In the genomic region with DNA sequence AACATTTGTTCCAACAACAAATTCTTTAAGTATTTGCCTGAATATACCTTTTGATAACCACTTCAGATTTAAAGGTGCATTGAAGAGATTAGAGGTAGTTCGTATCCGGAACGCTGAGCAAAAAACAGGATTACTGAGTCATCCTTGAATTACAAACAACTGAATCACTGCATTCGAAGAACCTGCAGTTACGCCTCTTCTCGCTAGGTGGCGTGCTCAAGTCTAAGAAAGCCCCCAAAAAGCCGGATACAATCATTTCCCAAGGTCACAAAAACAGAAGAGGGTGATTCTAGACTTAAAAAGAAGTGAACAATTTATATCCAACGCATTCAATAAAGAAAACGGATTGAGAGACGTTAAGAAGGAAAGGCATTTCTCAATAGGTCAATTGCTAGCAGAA, we compare ENCODE assay signal across 9 mouse cellular contexts. TPM values are rescaled to one million over a fixed set of nuclear protein-coding genes. Genes with fewer than 3 reads are reported as not detected.
DNase-seq lines count a peak whose midpoint lies in the region; ATAC-seq lines count a peak whose summit lies in the region.
"Had no signal": no experiment of that assay in that cellular context is flagged by ENCODE, and none has a peak within 500 bp of the region (broad histone marks: within the 10 kb centered on the region; RNA-seq: fewer than 3 reads in every experiment).

No protein-coding gene starts in this region.

- no peaks in the 10 kb centered on the region for H3K9me3 ChIP-seq in midbrain, embryonic 10.5 days (replicated peaks)
- no peaks in the 10 kb centered on the region for H3K9me3 ChIP-seq in midbrain, embryonic 15.5 days
- H3K9me3 ChIP-seq: G1E had no signal

- no peak for ATAC-seq in cerebellum, adult (ENCODE audit: insufficient number of reproducible peaks, low FRiP score, low TSS enrichment)
- no peak for ATAC-seq in midbrain, embryonic 15.5 days (replicated peaks)

- no peak overlapping the region for H3K27ac ChIP-seq in midbrain, embryonic 10.5 days (replicated peaks)
- no peak overlapping the region for H3K27ac ChIP-seq in midbrain, embryonic 15.5 days

- no peaks in the 10 kb centered on the region for H3K27me3 ChIP-seq in midbrain, embryonic 10.5 days (ENCODE audit: low read depth, poor library complexity, severe bottlenecking)
- H3K27me3 ChIP-seq in midbrain, embryonic 15.5 days (replicated peaks): no peaks in the 10 kb centered on the region

- no peaks in the 10 kb centered on the region for H3K36me3 ChIP-seq in midbrain, embryonic 10.5 days
- no peaks in the 10 kb centered on the region for H3K36me3 ChIP-seq in midbrain, embryonic 15.5 days (replicated peaks)
- H3K36me3 ChIP-seq: G1E had no signal

- no peak overlapping the region for H3K4me3 ChIP-seq in midbrain, embryonic 10.5 days
- no peak overlapping the region for H3K4me3 ChIP-seq in midbrain, embryonic 15.5 days

- H3K9ac ChIP-seq in midbrain, embryonic 15.5 days: no peak overlapping the region

- DNase-seq in cerebellum, postnatal 10 days: peak; percentile 51 to 68
- peak; percentile 22 for DNase-seq in midbrain, embryonic 10.5 days (ENCODE audit: low spot score)
- peak; percentile 73 for DNase-seq in embryo, embryonic 10.5 days (ENCODE audit: low spot score)
- peak; percentile 54 for DNase-seq in layer of hippocampus, adult 9-10 months (ENCODE audit: low spot score)
- DNase-seq in natural killer cell, adult 2 months (ENCODE audit: low spot score in 2 of 2): peak; percentile 18 to 38
- no peak for DNase-seq in urinary bladder, adult 2 months (ENCODE audit: low spot score)

- no peak overlapping the region for H3K4me2 ChIP-seq in midbrain, embryonic 15.5 days

- peaks cover 12% of the 10 kb centered on the region for H3K4me1 ChIP-seq in midbrain, embryonic 10.5 days
- peaks cover 3% of the 10 kb centered on the region; the same call in 1 of the 2 replicates for H3K4me1 ChIP-seq in midbrain, embryonic 15.5 days

- 24% methylated on average over 11 of the region's 11 CpGs for WGBS in midbrain, embryonic 10.5 days
- WGBS in midbrain, embryonic 15.5 days: 19% methylated on average over 11 of the region's 11 CpGs

RNA-seq across cellular contexts. Expression of a gene that starts 51.9 kb away (rescaled TPM):
- polyA plus RNA-seq in midbrain, embryonic 10.5 days (2016; fragmentation: Nextera tagmentation; extraction: Ambion mirVana): 13.8 and 15.6 TPM in 2 replicates
- 37.3 and 38.3 TPM in 2 replicates for polyA plus RNA-seq in midbrain, embryonic 15.5 days (2015; fragmentation: Nextera tagmentation; extraction: Ambion mirVana)
- 9.8 and 11.6 TPM in 2 replicates for polyA plus RNA-seq in urinary bladder, adult 2 months (2012; rRNA removed)
- polyA plus RNA-seq: G1E had no signal
